Mouse (Mus musculus): ENCODE data around the gene Zcchc7. TPM values are rescaled to one million over a fixed set of nuclear protein-coding genes. Genes with fewer than 3 reads are reported as not detected.

Gene Zcchc7
- polyA plus RNA-seq, 1 experiment from 2014 or later: 37.8 TPM

Small RNAs within 50 kb of the gene (microRNA-seq; reads per million reads assigned to microRNA genes)
- not detected for gene Gm22639

Other genes with a start within 250 kb of the Zcchc7 start
- gene Pax5, start 45.4 kb upstream of the Zcchc7 start, polyA plus RNA-seq (2016; fragmentation: Nextera tagmentation; extraction: Ambion mirVana): 0.03 and 0.19 TPM in 2 replicates
- gene Grhpr, start 225.5 kb downstream of the Zcchc7 start, polyA plus RNA-seq (2016; fragmentation: Nextera tagmentation; extraction: Ambion mirVana): 46.9 and 50.6 TPM in 2 replicates

All from embryonic facial prominence, embryonic 12.5 days (tissue).